Mouse (Mus musculus) hematopoietic stem cell, adult 5-6 weeks (primary cell): ENCODE data around the gene F7. TPM values are rescaled to one million over a fixed set of nuclear protein-coding genes. Genes with fewer than 3 reads are reported as not detected.

Experiments used
- total RNA-seq: library from RNA; stranded (forward); fragments of 172-1452, 232-1000 nt; gene quantifications from 2 replicates; pipeline ENCODE4 v1.2.3, GENCODE M21; 2017

Gene F7
- total RNA-seq, 1 experiment from 2014 or later, result 0.79 TPM

Other genes with a start within 250 kb of the F7 start
- gene Mcf2l, start 152.2 kb upstream of the F7 start, total RNA-seq, result 3.1 and 10.7 TPM in 2 replicates
- gene F10, start 11.3 kb downstream of the F7 start, total RNA-seq, result 1.1 and 5.2 TPM in 2 replicates
- not detected in 2 replicates for gene Proz, start 34.9 kb downstream of the F7 start, total RNA-seq
- gene Pcid2, start 79.4 kb downstream of the F7 start, total RNA-seq, result 20.8 and 36.3 TPM in 2 replicates
- gene Cul4a, start 79.6 kb downstream of the F7 start, total RNA-seq, result 99.8 and 127 TPM in 2 replicates
- gene Lamp1, start 133.1 kb downstream of the F7 start, total RNA-seq, result 138 and 151 TPM in 2 replicates
- gene Grtp1, start 174.6 kb downstream of the F7 start, total RNA-seq, result 0.63 and 1.2 TPM in 2 replicates
- gene Adprhl1, start 228.1 kb downstream of the F7 start, total RNA-seq, result not detected in 2 replicates